Mouse (Mus musculus) brain, embryonic 18.5 days (tissue): ENCODE measurements around the gene H2-M9.

Experiments
- DNase-seq: peaks from one replicate; pipeline ENCODE4 v3.0.0-alpha.2; 2012; ENCODE audit warnings: low read depth, low spot score

The H2-M9 gene

DNA sequence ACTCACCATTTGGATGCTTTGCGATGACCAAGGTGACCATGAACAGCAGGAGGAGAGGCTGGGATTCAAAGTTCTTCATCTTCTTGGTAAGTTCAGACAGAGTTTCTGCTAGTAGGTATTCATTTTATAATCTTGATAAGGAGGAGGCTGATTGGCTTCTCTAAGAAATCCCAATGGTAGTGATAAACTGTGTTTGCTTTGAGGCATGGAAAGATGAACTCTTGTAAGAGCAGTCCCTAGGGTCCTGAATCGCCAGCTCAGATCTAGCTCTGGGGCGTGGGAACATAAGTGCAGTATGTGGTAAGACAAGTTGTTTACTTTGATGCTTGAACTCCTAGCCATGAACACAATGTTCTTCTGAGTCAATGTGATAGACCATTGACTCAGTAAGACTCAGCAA lies at the start of gene H2-M9:
Gene H2-M9, minus strand, starts transcription at position 101 of the 400 bp plus-strand sequence.
- no peak for DNase-seq

DNA sequence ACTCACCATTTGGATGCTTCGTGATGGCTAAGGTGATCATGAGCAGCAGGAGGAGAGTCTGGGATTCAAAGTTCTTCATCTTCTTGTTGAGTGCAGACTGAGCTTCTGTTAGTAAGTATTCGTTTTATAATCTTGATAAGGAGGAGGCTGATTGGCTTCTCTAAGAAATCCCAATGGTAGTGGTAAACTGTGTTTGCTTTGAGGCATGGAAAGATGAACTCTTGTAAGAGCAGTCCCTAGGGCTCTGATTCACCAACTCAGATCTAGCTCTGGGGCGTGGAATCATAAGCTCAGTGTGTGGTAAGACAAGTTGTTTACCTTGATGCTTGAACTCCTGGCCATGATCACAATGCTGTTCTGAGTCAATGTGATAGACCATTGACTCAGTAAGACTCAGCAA lies 29.7 kb upstream of the H2-M9 start, which contains the start of gene H2-M1:
Gene H2-M1, minus strand, starts transcription at position 101 of the 400 bp plus-strand sequence.
- no peak for DNase-seq
